Mouse (Mus musculus): Measurements from ENCODE around the gene Coa3. TPM values are rescaled to one million over a fixed set of nuclear protein-coding genes. Genes with fewer than 3 reads are reported as not detected.
A peak's percentile ranks its signal among the peaks of the same experiment; 100 is the strongest.

Coa3 gene
- total RNA-seq, 2 experiments from 2014 or later = 79.8 to 84.3 TPM

DNA sequence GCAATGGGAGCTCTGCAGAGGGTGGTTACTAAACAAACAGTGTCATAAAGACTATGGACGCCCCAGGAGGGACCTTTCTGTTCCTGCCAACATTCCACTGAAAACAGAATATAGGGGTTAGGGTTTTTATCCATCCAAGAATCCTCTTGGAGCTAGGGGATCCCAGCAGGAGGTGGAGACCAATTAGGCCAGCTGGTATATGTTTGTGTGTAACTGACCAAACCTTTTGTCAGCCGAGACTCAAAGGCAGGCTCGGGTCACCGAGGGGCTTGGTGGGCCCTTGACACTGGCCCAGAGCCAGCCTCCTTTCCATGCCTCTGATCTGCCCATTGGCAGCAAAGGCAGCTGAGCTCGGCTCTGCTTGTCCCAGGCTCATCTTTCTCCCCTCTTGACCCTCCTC, 4.0 kb upstream of the Coa3 start:
- DNase-seq = no peak

DNA sequence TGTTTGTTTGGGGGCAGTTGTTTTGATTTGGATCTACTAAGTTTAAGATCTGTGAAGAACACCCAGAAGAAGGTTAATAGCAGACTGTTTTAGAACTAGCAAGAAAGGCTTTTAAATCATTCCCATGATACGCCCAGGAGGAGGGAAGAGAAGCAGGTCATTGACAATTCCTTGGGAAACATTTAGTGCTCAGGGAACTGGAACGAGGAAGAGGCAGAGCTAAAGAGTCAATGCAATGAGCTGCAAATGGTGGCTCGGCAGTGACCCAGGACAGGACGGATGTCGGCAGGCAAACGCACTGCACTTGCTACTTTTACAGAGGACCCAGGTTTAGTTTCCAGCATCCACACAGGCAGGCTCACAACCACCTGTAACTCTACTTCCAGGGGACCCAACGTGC, 1.9 kb upstream of the Coa3 start:
- no peak for DNase-seq

DNA sequence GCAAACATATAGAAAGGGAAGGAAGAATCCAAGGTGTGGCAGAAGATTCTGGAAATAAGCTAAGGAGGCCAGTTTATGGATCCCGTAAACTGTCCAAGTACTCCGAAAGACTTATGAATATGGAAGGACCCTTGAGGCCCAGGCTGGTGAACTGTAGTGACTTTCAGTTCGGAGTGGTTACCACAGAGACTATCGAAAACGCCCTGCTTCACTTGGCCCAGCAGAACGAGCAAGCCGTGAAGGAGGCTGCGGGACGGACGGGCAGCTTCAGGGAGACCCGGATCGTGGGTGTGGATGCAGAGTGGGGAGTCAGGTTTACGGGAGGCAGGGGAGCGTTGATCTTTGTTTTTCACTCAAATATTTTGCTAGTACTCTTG, 267 bp upstream of the Coa3 start:
- no peak for DNase-seq

DNA sequence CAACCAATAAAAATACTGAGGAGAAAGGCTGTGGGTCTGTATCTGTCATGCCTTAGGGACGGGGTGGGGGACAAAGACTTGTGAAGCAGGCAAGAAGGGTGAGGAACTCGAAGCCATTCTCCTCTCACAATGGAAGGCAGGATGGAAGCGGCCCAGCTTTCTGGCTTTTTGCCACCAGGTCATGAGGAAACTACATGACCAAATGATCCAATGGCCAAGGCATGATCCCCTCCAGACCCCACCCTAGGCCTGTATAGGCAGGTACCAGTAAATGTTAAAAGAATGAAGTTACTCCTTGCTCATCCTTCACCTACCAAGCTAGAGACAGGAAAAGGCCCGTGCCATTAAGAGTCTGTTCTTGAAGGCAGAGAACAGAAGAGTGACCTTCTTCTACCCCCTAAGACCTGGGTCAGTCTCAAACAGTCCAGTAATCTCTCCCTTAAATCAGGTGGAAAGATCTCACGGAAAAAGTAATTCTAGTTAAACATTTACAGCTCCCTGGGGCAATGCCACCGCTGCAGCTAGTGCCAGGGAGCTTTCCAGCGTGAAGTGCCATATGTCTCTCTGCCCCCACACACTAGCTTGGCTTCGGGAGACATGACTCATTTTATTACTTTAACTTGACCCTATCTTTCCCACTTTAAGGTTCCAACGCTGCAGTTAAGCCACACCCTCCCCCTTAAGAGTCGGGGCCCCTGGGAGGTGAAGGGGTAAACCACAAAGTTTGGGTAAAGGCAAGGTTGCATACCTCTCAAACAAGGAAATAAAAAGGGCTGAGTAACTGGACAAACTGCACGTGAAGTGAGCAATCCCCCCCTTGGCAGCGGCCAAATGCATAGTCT, 1.3 kb downstream of the Coa3 start:
- DNase-seq = no peak

DNA sequence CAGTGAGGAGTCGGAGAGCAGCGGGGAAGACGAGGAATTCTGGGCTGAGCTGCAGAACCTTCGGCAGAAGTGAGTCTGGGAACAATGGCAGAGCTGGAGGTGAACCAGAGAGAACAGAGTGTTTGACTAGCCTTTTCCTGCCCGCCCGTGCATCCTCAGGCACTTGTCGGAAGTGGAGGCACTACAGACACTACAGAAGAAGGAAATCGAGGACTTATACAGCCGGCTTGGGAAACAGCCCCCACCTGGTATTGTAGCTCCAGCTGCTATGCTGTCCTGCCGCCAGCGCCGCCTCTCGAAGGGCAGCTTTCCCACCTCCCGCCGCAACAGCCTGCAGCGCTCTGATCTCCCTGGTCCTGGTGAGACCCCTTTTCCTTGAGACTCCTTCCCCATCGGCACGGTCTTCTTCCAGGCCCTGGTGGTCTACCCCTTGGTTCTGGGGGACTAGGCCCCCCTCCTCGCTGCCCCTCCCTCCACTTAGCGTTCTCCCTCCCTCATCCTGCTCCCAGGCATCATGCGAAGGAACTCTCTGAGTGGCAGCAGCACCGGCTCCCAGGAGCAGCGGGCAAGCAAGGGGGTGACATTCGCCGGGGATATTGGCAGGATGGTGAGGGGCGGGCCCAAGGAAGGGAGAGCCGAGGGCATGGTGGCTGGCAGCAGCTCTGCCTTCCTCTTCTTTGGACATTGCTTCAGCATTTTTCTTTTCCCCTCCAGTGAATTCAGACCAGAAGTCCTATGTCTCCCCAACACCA, 2.4 kb downstream of the Coa3 start:
- no peak for DNase-seq

DNA sequence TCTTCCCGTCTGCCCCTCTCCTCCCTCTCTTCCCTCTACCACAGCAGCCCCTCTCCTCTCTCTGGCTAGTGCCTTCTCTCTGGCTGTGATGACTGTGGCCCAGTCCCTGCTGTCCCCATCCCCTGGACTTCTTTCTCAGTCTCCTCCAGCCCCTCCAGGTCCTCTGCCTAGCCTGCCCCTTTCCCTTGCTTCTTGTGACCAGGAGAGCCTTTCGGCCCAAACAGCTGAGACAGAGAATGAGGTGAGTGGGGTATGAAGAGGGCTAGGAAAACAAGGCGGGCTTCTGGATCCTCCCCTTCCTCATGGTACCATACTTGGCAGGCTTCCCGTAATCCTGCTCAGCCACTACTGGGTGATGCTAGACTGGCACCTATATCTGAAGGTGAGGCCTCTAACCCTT, 3.6 kb downstream of the Coa3 start:
- no peak for DNase-seq

DNA sequence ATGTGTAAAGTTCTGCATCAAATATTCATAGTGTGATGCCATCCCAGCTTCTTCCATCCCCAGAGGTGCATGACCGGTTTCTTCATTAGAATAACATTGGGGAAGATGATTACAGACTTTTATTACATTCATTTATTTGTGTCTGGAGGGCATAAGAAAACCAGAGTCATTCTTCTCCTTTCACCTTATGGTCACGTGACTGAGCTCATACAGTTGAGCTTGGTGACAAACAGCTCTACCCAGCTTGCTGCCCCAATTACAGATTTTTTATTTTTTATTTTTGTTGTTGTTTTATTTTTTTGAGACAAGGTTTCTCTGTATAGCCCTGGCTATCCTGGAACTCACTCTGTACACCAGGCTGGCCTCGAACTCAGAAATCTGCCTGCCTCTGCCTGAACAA, 6.5 kb downstream of the Coa3 start:
- no peak for DNase-seq

DNA sequence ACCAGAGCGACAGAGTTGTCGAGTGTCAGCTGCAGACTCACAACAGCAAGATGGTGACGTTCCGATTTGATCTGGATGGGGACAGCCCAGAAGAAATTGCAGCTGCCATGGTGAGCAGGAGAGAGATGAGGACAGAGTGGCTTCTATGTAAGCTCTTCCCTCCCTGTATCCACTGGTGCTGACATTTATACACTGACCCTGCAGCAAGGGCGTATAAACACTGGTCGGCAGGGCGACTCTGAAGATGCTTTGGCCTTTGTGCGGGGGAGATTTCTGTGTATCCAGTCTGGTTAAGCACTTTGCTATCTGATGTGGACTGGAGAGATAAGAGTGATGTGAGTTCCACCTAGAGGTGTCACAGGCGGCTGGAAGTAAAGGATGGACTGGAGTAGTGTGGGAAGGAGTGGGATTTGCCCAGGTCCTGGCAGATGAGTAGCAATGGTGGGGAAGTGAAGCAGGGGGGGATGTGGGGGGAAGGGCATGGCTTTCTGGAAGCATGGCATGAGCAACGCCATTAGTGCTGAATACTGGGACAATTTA, 9.3 kb downstream of the Coa3 start:
- DNase-seq = no peak

DNA sequence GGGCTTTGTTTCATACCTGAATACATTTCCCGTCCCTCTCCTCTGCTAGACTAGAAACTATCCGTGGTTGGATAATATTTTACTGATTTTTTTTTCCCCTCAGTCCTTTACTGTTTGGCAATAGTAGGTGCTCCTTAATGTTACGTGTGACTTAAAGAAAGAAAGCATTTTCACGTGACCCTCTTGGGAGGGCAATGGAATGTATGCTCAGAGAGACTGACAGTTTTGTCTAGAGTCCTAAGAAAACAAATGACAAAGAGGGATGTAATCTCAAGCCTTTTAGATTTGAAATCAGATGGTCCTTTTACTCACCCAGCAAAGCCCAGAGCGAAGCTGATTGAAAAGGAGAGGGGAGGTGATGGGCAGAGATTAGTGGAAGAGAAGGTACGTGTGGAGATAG, 13.0 kb downstream of the Coa3 start:
- DNase-seq = no peak

DNA sequence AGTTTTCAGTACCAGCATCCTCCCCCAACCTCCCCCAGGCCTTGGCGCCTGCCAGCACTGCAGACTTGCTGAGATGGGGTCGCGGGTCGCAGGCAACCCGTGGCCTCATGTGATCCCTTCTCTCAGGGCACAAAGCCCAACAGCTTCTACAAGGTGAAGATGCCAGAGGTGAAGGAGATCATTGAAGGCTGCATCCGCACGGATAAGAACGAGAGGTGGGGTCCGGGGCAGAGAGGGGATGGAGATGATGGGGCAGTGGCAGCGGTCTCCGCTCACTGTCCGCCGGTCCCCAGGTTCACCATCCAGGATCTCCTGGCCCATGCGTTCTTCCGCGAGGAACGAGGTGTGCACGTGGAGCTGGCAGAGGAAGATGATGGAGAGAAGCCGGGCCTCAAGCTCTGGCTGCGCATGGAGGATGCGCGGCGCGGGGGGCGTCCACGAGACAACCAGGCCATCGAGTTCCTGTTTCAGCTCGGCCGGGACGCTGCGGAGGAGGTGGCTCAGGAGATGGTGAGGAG, 13.9 kb downstream of the Coa3 start:
- DNase-seq = no peak

DNA sequence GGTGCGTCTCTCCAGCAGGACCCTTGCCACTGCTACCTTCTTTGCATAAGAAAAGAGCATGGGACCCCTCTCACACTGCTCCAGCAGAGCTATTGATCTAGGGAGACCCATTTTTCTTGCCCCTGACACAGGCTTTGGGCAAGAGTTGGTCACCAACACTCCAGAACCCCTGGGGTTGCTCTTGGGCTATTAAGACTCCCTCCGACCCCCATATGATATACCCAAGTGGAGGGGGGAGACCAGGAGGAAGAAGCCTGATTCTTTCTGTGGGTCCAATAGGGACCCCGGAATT, 15.0 kb downstream of the Coa3 start:
- DNase-seq = no peak

DNA sequence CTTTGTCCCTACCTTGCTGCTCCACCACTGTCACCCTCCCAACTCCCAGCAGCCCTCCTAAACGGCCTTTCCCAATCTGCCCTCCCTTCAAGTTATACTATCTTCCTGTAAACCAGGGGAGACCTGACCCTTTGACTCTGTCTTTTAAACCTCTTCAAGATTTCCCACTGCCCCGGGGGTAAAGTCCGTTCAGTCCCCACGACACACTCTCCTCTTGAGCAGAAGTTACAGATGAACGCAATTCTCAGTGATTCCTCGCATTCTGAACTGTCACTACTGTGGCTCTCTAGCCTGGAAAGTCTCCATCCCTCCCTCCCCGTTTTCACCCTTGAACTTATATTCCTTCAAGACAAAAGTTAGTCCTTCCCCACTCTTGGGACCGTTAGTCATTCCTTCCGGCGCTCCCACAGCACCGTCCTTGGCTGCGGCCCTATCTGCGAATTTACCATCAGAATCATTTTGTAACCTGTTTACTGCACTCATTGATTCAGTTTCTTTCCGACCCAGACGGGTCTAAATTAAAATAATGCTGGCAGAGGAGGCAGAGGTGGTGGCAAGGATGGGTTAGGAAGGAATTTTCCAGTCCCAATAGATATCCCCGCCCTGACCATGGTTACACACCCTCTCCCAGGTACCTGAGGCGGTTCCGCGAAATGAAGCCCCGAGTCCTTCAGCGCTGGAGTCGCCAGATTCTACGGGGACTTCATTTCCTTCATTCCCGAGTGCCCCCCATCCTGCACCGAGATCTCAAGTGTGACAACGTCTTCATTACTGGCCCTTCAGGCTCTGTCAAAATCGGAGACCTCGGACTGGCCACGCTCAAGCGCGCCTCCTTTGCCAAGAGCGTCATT, 15.6 kb downstream of the Coa3 start:
- DNase-seq = no peak

DNA sequence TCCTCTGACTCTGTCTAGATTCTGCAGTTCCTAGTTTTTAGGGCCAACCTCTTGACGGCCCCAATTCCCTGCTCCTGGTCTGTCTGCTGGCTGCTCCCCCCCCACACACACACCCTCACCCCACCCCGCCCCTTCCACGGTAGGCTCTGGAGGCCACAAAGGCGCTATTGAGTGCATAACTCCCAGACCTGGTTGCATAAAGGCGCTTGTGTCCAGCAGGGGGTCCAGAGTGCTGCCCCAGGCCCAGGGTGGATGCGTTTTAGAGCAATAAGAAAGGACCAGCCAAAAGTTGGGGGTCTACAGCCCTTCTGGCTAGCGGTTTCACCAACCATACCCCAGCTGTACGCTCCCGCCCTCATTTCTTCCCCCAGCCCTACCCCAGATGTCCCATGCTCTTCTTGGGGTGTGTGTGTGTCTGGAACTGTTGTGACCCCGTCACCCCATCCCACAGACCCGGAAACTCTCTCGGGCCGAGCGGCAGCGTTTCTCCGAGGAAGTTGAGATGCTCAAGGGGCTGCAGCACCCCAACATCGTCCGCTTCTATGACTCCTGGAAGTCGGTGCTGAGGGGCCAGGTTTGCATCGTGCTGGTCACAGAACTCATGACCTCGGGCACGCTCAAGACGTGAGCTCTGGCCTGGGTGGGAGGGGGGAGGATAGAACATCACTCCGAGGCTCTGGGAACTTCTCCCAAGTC, 16.5 kb downstream of the Coa3 start:
- DNase-seq = no peak

DNA sequence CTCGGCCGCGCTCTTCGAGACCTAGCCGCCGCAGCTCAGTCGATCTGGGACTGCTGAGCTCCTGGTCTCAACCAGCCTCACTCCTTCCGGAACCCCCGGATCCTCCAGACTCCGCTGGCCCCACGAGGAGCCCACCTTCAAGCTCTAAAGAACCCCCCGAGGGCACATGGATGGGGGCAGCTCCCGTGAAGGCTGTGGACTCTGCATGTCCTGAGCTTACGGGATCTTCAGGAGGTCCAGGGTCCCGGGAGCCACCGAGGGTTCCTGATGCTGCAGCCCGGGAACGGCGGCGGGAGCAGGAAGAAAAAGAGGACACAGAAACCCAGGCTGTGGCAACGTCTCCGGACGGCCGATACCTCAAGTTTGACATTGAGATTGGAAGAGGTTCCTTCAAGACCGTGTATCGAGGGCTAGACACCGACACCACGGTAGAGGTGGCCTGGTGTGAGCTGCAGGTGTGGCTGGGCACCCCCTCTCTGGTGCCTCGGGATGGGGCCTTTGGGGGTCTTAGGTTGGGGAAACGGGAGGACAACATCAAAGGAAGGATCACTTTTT, 18.0 kb downstream of the Coa3 start:
- DNase-seq = no peak

DNA sequence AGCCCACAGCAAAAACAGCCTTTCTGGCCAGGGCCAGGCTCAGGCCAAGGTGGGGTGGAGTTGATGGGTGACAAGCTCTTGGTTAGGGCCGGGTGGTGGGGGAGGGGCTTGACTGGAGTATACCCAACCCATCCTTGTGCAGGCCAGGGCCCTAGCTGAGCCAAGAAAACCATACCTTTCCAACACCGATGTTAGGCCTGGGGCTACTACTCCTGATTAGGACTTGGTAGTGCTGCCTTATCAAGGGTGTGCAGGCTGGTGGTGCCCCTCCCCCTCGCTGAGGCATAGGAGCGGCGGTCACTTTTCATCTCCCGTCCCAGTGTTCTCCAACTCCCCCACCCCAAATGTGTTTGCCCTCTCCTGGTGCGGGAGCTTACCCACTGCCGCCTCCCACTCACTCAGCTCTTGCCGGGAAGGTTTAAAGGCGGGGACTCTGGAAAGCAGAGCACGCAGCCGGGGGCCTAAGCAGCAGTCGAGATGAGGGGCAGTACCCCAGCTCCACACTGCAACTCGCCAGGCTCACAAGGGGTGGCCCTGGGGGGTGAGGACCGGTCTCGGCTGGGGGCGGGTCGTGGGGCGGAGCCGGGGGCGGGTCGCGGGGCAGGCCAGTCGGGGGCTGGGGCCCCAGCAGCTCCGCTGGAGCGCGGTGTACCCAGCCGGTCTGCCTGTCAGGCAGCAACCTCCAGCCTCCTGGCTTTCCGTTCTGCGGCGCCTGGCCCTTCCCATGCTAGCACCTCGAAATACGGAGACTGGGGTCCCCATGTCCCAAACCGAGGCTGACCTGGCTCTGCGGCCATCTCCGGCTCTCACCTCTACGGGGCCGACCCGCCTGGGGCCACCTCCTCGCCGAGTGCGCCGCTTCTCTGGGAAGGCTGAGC, 18.7 kb downstream of the Coa3 start, which contains the start of gene Wnk4:
Wnk4 (plus strand) TSS at position 620 of the 878 bp plus-strand sequence.
- peak; percentile 84 for DNase-seq

DNA sequence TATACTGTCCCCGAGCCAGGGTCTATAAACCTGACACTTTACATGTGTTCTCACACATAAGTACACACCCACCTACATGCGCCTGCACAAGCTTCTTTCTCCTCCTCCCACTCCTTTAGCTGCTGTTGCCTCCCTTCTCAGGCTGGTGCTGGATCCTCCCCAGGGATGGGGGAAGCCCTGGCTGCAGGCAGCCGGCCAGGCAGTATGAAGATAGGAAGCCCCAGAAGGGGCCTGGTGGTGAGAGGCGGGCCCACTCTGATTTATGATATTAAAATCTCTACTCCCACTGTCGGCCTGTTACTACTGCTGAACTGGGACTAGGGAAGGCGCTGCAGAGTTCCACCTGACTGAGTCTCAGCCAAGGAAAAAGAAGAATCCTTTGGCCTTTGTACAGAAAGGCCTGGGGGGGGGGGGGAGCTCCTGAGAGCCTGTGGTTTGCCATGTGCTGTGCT, 19.6 kb downstream of the Coa3 start:
- DNase-seq = no peak

DNA sequence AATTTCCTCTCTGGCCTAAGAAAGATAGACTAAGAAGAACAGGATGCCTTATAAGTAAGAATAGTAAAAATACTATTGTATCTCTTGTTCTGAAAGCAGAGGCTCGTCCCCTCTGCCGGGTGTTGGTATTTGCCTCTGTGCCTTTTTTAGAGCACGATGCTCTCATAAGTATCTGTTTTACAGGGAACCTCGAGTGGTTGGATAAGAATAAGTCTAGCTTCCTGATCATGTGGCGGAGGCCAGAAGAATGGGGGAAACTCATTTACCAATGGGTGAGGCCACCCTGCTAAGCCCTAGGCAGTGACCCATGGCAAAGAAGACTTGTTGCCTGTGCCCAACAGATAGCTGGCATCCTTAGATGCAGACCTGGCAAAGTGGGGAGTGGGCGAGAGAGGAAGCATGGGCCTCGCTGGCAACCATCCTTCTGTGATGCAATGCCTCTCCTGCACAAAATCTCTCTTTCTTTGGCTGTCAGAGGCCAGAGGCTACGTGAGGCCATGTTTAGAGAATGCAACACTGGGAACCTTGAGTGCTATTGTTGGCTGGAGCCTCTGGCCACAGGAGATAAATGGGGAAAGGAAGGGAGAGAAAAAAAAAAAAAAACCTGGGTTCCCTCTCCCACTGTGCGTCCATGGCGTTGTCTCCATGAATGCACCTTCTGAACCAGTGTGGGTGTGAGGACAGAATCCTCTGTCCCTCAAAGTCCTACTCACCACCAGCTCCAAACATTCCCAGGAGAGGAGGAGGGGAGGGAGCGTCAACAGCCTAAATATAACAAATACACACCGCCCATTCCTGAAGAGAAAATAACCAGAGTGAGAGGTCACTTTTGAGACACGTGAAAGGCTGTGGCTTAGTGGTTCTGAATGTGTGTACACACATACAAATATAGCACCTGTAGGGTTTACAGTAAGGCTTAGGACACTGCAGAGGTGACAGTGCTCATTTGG, 22.8 kb downstream of the Coa3 start:
- DNase-seq = no peak

DNA sequence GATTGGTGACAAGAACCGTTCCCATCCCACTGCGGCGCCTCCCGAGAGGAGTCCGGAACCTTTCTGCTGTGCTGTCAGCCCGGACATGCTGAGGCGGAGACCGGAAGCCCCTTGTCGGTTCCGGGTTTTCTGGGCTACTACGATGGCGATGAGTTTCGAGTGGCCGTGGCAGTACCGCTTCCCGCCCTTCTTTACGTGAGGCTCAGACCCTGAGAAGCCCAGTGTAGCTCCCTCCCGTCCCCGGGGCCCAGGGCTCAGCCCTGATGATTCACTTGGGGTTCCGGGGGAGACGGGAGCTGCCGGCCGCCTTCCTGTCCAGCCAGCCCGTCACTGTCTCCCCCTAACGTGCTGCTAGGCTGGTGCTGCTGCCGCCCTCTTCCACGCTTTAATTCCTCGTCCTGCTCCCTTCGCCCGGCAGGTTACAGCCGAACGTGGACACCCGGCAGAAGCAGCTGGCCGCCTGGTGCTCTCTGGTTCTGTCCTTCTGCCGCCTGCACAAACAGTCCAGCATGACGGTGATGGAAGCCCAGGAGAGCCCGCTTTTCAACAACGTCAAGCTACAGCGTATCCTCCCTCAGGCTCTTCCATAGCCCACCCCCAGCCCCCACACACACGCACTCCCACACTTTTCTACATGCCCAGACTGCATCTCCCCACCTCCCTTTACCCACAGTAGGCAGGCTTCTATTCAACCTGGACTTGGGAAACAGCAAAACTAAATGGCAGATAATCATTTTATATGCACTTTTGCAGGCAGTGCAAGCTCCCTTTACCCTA, 25.1 kb downstream of the Coa3 start, which contains the start of gene Vps25:
Vps25 (plus strand) TSS at position 95 of the 777 bp plus-strand sequence.
- peak; percentile 92 for DNase-seq

All from adrenal gland, postnatal 10 days (tissue).